Mouse (Mus musculus): Measurements from ENCODE around the gene Lpcat1. TPM values are rescaled to one million over a fixed set of nuclear protein-coding genes. Genes with fewer than 3 reads are reported as not detected.

The Lpcat1 gene
- 67.0 and 68.4 TPM in 2 replicates for polyA plus RNA-seq (2016; fragmentation: Nextera tagmentation; extraction: Ambion mirVana)

DNA sequence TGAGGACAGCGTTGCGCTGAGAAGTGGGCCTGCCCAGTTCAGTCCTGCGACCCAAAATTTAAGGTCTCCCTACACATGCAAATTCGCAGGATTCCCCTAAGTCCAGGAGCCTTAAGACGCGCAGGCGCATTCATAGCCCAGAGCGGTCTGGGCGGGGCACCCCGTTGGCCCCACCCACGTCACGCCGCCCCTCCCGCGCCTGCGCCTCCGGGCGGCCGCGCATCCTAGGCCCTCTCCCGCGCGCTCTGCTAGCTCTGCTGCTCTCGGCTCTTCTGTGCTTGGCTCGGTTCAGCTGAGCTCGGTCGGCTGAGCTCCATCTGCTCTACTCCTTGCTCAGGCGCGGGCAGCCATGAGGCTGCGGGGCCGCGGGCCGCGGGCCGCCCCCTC is at the start of gene Lpcat1:
TSS of gene Lpcat1 (plus strand) at position 164 of the 387 bp plus-strand sequence.
- peaks cover 24% of the 10 kb centered on the region for H3K4me1 ChIP-seq
- under 1% methylated on average over 35 of the region's 35 CpGs for WGBS
- H3K27ac ChIP-seq = peak within 1 kb of the TSS; percentile 98
- ATAC-seq (ENCODE audit: low FRiP score) = peak; percentile 97
- H3K9ac ChIP-seq = peak within 1 kb of the TSS; percentile 89
- H3K9me3 ChIP-seq (replicated peaks) = no peaks in the 10 kb centered on the region
- no peaks in the 10 kb centered on the region for H3K36me3 ChIP-seq
- H3K27me3 ChIP-seq = no peaks in the 10 kb centered on the region
- H3K4me3 ChIP-seq = peak within 1 kb of the TSS; percentile 83
- peak within 1 kb of the TSS; percentile 78 for H3K4me2 ChIP-seq (replicated peaks)

DNA sequence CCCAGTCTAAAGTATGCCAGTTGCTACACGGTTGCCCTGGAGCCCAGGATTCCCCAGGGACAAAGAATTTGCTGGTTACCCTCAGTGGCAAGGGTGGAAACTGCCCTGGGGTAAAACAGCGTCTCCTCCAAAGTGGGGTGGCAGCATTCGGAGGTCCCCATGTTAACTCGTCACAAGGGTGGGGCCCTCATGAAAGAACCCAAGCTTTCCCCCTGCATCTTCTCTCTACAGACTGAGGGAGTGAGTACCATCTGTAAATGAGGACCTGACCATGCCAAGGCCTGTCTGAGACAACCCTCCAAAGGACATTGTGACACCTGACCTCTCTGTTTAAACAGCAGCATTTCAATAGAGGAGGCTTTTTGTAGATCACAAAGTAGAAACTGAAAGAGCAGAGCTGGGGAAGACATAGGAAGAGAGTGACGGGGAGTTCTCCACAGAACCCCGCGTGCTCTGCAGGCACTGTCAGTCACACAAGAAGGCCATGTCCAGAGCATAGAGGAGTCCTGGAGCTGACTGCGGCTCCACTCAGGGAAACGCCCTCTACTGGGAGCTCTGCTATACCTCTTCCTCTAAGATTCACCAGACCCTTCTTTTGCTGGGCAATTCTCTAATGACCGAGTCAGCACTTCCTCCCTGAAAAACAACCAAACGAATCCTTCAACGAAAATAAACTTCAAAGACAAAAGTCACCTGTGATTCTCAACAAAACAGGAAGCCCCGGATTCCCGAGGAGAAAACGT is 49.3 kb upstream of the Lpcat1 start:
- Histone ChIP-seq H3K27ac (peak overlapping the region; percentile 68), H3K27me3 (no peaks in the 10 kb centered on the region), H3K9ac (no peak overlapping the region), H3K9me3 (replicated peaks) (no peaks in the 10 kb centered on the region), H3K36me3 (no peaks in the 10 kb centered on the region), H3K4me1 (peaks cover 16% of the 10 kb centered on the region), H3K4me3 (no peak overlapping the region), H3K4me2 (replicated peaks) (no peak overlapping the region)
- peak; percentile 60; the same call in 1 of the 2 replicates for ATAC-seq (ENCODE audit: low FRiP score)
- 31% methylated on average over 15 of the region's 15 CpGs for WGBS

DNA sequence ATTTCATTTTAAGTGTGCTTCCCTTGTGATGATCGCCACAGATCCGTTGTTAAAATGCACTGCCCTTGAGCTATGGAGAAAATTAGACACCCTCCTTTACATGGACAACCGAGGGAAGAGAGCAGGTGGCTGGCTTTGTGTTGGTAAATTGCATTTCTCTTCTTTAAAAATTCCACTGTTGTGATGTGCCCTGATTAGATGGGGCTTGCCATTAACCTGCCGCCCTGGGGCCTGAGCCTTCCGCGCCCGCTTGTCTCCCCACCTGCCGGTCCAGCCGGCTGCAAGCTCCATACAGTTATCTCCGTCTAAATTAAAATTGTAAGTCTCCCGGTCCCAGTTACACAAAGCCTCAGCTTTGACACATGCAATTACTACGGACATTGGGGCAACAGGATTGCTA is 48.7 kb upstream of the Lpcat1 start:
- WGBS = 48% methylated on average over 12 of the region's 12 CpGs
- ATAC-seq (ENCODE audit: low FRiP score) = peak; percentile 83
- Histone ChIP-seq H3K36me3 (no peaks in the 10 kb centered on the region), H3K27me3 (no peaks in the 10 kb centered on the region), H3K9ac (no peak overlapping the region), H3K4me2 (replicated peaks) (no peak overlapping the region), H3K4me3 (no peak overlapping the region), H3K9me3 (replicated peaks) (no peaks in the 10 kb centered on the region), H3K4me1 (peaks cover 16% of the 10 kb centered on the region), H3K27ac (peak overlapping the region; percentile 68; the same call in 1 of the 2 replicates)

DNA sequence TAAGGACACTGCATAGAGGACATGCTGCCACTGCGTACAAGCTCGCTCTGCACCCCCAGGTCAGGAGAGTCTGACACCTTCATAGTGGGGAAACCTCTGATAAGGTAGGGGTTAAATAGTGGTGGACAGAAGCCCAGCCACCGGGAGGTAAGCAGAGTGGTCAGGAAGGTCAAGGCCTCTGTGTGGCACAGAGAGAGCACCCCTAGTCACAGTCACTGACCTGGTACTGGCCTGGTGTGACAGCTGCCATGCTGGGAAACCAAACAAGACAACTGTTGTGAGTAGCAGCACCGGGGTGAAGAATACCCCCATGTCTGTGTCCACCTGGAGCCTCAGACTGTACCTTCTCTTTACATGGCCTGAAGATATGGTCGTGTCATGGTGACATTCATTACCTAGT is 47.8 kb upstream of the Lpcat1 start:
- H3K4me2 ChIP-seq (replicated peaks) = no peak overlapping the region
- H3K27ac ChIP-seq = peak overlapping the region; percentile 30; the same call in 1 of the 2 replicates
- 0 out of 2 replicates have a peak, but pooled peaks have one; percentile 20 for ATAC-seq (ENCODE audit: low FRiP score)
- H3K4me3 ChIP-seq = no peak overlapping the region
- no peaks in the 10 kb centered on the region for H3K36me3 ChIP-seq
- peaks cover 16% of the 10 kb centered on the region for H3K4me1 ChIP-seq
- H3K9ac ChIP-seq = no peak overlapping the region
- no peaks in the 10 kb centered on the region for H3K9me3 ChIP-seq (replicated peaks)
- H3K27me3 ChIP-seq = no peaks in the 10 kb centered on the region
- WGBS = 70% methylated on average over 5 of the region's 5 CpGs

DNA sequence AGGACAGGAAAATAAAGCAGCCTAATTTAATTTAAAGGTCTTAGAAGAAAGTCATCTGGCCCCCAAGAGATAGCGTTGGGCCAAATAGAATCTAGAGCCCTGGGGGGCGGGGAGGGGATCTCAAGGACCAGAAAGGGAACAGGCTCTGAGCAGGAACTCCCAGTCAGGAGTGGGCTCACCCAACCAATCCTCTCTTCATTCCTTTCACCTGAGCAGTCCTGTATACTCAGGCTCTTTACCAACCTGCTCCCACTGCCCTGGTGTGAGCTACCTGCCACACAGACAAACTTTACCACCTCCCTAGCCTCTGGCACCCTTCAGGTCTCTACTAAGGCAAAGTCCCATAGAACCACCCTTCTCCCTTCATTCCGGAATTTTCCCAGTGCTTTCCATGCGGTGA is 44.0 kb upstream of the Lpcat1 start:
- H3K9ac ChIP-seq = no peak overlapping the region
- H3K36me3 ChIP-seq = no peaks in the 10 kb centered on the region
- peaks cover 9% of the 10 kb centered on the region; the same call in 1 of the 2 replicates for H3K27me3 ChIP-seq
- no peaks in the 10 kb centered on the region for H3K9me3 ChIP-seq (replicated peaks)
- H3K27ac ChIP-seq = no peak overlapping the region
- peaks cover 4% of the 10 kb centered on the region for H3K4me1 ChIP-seq
- 71% methylated on average over 4 of the region's 4 CpGs for WGBS
- no peak overlapping the region for H3K4me3 ChIP-seq
- H3K4me2 ChIP-seq (replicated peaks) = no peak overlapping the region
- no peak for ATAC-seq (ENCODE audit: low FRiP score)

DNA sequence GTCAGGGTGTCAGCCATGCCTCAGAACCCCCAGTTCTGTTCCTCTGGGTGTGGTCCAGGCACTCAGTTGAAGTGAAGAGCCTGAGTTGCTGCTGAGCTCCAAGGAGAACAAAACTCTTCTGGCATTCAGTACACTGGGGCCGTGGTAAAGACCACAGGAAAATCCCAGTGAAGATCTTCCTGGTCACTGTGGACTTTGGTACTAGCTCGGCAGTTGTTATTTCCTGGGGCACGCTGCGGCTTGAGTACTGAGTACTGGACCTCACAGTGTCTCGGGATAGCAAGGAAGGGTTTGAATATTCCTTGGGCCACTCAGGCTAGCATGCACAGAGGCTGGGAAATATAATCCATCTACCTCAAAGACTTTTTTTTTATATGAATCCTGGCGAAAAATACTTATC is 42.0 kb upstream of the Lpcat1 start:
- Histone ChIP-seq H3K36me3 (no peaks in the 10 kb centered on the region), H3K4me3 (no peak overlapping the region), H3K9ac (no peak overlapping the region), H3K4me1 (no peaks in the 10 kb centered on the region), H3K27ac (no peak overlapping the region), H3K27me3 (peaks cover 9% of the 10 kb centered on the region; the same call in 1 of the 2 replicates), H3K9me3 (replicated peaks) (no peaks in the 10 kb centered on the region), H3K4me2 (replicated peaks) (no peak overlapping the region)
- 70% methylated on average over 6 of the region's 6 CpGs for WGBS
- no peak for ATAC-seq (ENCODE audit: low FRiP score)

DNA sequence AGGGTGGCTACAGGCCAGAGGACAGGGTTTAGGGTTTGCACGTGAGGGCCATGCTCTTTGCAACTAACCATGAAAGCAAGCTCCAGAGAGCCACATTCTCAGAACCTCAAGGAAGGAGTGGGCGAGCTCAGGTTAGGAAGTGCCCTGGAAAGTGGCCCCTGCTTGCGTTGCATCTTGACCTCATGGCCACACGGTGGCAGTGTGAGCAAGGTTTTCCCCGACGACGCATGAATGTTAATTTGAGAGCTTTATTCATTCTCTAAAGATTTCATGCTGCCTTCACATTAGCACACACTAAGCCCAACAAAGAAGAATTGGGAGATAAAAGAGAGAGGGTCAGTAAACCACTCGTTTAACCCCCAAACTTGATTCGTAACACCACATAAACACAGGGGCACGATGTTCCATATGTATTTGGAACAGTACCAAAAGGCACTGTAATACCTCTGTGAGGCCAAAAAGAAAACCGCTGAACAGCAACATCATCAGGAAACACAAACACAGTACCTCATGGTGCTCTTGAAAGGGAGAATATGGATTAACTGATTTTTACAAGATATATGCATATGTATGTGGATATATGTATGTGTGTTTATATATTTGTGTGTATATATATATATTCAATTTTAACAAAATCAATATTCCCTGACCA is 41.0 kb upstream of the Lpcat1 start:
- H3K4me2 ChIP-seq (replicated peaks) = no peak overlapping the region
- no peak overlapping the region for H3K4me3 ChIP-seq
- no peak overlapping the region for H3K9ac ChIP-seq
- WGBS = 14% methylated on average over 11 of the region's 11 CpGs
- no peaks in the 10 kb centered on the region for H3K4me1 ChIP-seq
- H3K9me3 ChIP-seq (replicated peaks) = no peaks in the 10 kb centered on the region
- H3K27me3 ChIP-seq = peaks cover 9% of the 10 kb centered on the region; the same call in 1 of the 2 replicates
- no peaks in the 10 kb centered on the region for H3K36me3 ChIP-seq
- no peak overlapping the region for H3K27ac ChIP-seq
- peak; percentile 48; the same call in 1 of the 2 replicates for ATAC-seq (ENCODE audit: low FRiP score)

- ATAC-seq (ENCODE audit: low FRiP score) = no peak
- no peaks in the 10 kb centered on the region for H3K4me1 ChIP-seq
- H3K27ac ChIP-seq = no peak overlapping the region
- no peak overlapping the region for H3K4me3 ChIP-seq
- H3K36me3 ChIP-seq = no peaks in the 10 kb centered on the region
- peaks cover 9% of the 10 kb centered on the region; the same call in 1 of the 2 replicates for H3K27me3 ChIP-seq
- H3K9ac ChIP-seq = no peak overlapping the region
- 81% methylated on average over 4 of the region's 4 CpGs for WGBS
- H3K4me2 ChIP-seq (replicated peaks) = no peak overlapping the region
- H3K9me3 ChIP-seq (replicated peaks) = no peaks in the 10 kb centered on the region
Observed at GRCm38 (mm10) chr13:73426587-73426986, 40.4 kb upstream of the Lpcat1 start.

- Histone ChIP-seq H3K27ac (no peak overlapping the region), H3K4me1 (no peaks in the 10 kb centered on the region), H3K4me2 (replicated peaks) (no peak overlapping the region), H3K27me3 (peaks cover 5% of the 10 kb centered on the region; the same call in 1 of the 2 replicates), H3K9ac (no peak overlapping the region), H3K4me3 (no peak overlapping the region), H3K9me3 (replicated peaks) (no peaks in the 10 kb centered on the region), H3K36me3 (no peaks in the 10 kb centered on the region)
- 77% methylated on average over 6 of the region's 6 CpGs for WGBS
- no peak for ATAC-seq (ENCODE audit: low FRiP score)
Observed at GRCm38 (mm10) chr13:73429605-73430321, 37.2 kb upstream of the Lpcat1 start.

DNA sequence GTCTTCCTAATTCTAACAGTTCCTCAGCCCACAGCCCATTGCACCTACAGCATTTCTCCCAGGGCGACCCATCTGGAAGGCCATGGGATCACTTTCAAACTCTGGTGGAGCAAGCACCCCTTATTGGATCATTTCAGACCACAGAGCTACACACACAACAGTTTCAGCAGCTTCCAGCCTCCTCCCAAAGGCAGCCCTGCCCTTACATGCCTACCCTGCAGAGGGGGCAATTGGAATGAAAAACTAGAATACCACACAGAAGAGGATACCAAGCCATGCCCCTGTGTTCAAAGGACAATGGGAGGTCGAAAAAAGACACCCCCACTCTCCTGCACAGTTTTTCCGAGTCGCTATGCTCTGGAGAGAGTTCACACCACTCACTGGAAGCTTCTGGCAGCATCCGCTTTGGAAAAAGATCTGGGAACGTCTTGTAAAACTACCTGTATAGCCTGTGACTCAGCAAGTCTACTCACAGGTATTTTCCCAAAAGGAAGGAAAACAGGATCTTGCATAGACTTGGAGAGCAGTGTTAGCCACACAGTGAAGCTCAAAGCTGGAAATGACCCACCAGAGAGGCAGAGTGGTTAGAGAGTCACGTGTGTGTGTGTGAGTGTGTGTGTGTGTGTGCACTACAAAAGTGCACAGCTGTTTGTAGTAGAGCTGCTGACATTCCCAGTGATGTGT is 34.4 kb upstream of the Lpcat1 start:
- Histone ChIP-seq H3K36me3 (no peaks in the 10 kb centered on the region), H3K4me1 (no peaks in the 10 kb centered on the region), H3K4me2 (replicated peaks) (no peak overlapping the region), H3K9ac (no peak overlapping the region), H3K27me3 (no peaks in the 10 kb centered on the region), H3K4me3 (no peak overlapping the region), H3K27ac (no peak overlapping the region), H3K9me3 (replicated peaks) (no peaks in the 10 kb centered on the region)
- 71% methylated on average over 7 of the region's 7 CpGs for WGBS
- ATAC-seq (ENCODE audit: low FRiP score) = no peak

GRCm38 (mm10) chr13:73433681-73434535 is 33.1 kb upstream of the Lpcat1 start:
- Histone ChIP-seq H3K27ac (no peak overlapping the region), H3K4me3 (no peak overlapping the region), H3K27me3 (no peaks in the 10 kb centered on the region), H3K36me3 (no peaks in the 10 kb centered on the region), H3K9me3 (replicated peaks) (no peaks in the 10 kb centered on the region), H3K9ac (no peak overlapping the region), H3K4me1 (0 out of 2 replicates have a peak, but pooled peaks cover under 1% of the 10 kb centered on the region), H3K4me2 (replicated peaks) (no peak overlapping the region)
- no peak for ATAC-seq (ENCODE audit: low FRiP score)
- WGBS = 88% methylated on average over 15 of the region's 15 CpGs
